Mouse (Mus musculus) midbrain, embryonic 10.5 days (tissue): Measurements from ENCODE around the gene Rtn2. TPM values are rescaled to one million over a fixed set of nuclear protein-coding genes. Genes with fewer than 3 reads are reported as not detected.

Experiments used
- polyA plus RNA-seq: library from polyadenylated mRNA; unstranded; fragments of >200 nt; fragmentation: Nextera tagmentation; extraction: Ambion mirVana; gene quantifications from 2 replicates; pipeline ENCODE4 v1.2.1, GENCODE M21; 2016

The Rtn2 gene
- polyA plus RNA-seq, 1 experiment from 2014 or later = 41.9 TPM

Other genes starting within 250 kb of the Rtn2 start
- not detected in 2 replicates for gene Rsph6a, start 227.9 kb upstream of the Rtn2 start, polyA plus RNA-seq
- 17.3 and 18.0 TPM in 2 replicates for gene Dmwd, start 206.4 kb upstream of the Rtn2 start, polyA plus RNA-seq
- 8.2 and 8.8 TPM in 2 replicates for gene Dmpk, start 198.8 kb upstream of the Rtn2 start, polyA plus RNA-seq
- gene Six5, start 188.0 kb upstream of the Rtn2 start, polyA plus RNA-seq = 7.2 and 8.0 TPM in 2 replicates
- 1.1 TPM in 2 replicates for gene Gm4969, start 164.3 kb upstream of the Rtn2 start, polyA plus RNA-seq
- 17.6 and 19.4 TPM in 2 replicates for gene Fbxo46, start 162.8 kb upstream of the Rtn2 start, polyA plus RNA-seq
- gene Qpctl, start 133.3 kb upstream of the Rtn2 start, polyA plus RNA-seq = 17.0 and 21.2 TPM in 2 replicates
- gene Snrpd2, start 132.9 kb upstream of the Rtn2 start, polyA plus RNA-seq = 168 and 180 TPM in 2 replicates
- gene Gipr, start 116.5 kb upstream of the Rtn2 start, polyA plus RNA-seq = 0.60 and 1.5 TPM in 2 replicates
- 4.3 and 4.8 TPM in 2 replicates for gene Eml2, start 106.2 kb upstream of the Rtn2 start, polyA plus RNA-seq
- 2.4 and 2.6 TPM in 2 replicates for gene Gpr4, start 70.1 kb upstream of the Rtn2 start, polyA plus RNA-seq
- 51.0 and 51.9 TPM in 2 replicates for gene Opa3, start 54.3 kb upstream of the Rtn2 start, polyA plus RNA-seq
- 49.3 and 52.7 TPM in 2 replicates for gene Vasp, start 10.8 kb upstream of the Rtn2 start, polyA plus RNA-seq
- 0.36 and 0.39 TPM in 2 replicates for gene Ppm1n, start 2.6 kb upstream of the Rtn2 start, polyA plus RNA-seq
- 0.02 TPM in 1 of 2 replicates, not detected in the other for gene Fosb, start 27.4 kb downstream of the Rtn2 start, polyA plus RNA-seq
- 117 and 118 TPM in 2 replicates for gene Ercc1, start 62.2 kb downstream of the Rtn2 start, polyA plus RNA-seq
- 23.2 and 24.7 TPM in 2 replicates for gene Cd3eap, start 76.9 kb downstream of the Rtn2 start, polyA plus RNA-seq
- gene Ppp1r13l, start 77.1 kb downstream of the Rtn2 start, polyA plus RNA-seq = 4.9 and 6.0 TPM in 2 replicates
- 27.7 and 31.8 TPM in 2 replicates for gene Ercc2, start 99.4 kb downstream of the Rtn2 start, polyA plus RNA-seq
- gene Klc3, start 121.5 kb downstream of the Rtn2 start, polyA plus RNA-seq = 2.3 and 3.0 TPM in 2 replicates
- not detected in 2 replicates for gene Ckm, start 122.2 kb downstream of the Rtn2 start, polyA plus RNA-seq
- 8.0 and 8.4 TPM in 2 replicates for gene Mark4, start 176.2 kb downstream of the Rtn2 start, polyA plus RNA-seq
- gene Exoc3l2, start 180.7 kb downstream of the Rtn2 start, polyA plus RNA-seq = 0.75 and 0.81 TPM in 2 replicates
- gene Bloc1s3, start 225.7 kb downstream of the Rtn2 start, polyA plus RNA-seq = 2.3 and 2.4 TPM in 2 replicates
- 65.2 and 68.2 TPM in 2 replicates for gene Trappc6a, start 225.8 kb downstream of the Rtn2 start, polyA plus RNA-seq
- 0.06 TPM in 2 replicates for gene Nkpd1, start 235.2 kb downstream of the Rtn2 start, polyA plus RNA-seq